Mouse (Mus musculus) lung, adult 2 months (tissue): ENCODE data around the gene Rhog.

Experiments used
- CTCF ChIP-seq: fragments of 200-500 bp; IDR thresholded peaks from 2 replicates; pipeline ENCODE4 v1.5.1; 2011; ENCODE audit warnings: mild to moderate bottlenecking, low read length, control low read depth; ENCODE audit not compliant: insufficient read depth
- POLR2A ChIP-seq: fragments of 200-500 bp; IDR thresholded peaks from 2 replicates; pipeline ENCODE4 v1.6.1; 2011; ENCODE audit warnings: low read depth, mild to moderate bottlenecking, control low read depth, low read length, borderline replicate concordance; ENCODE audit errors: extremely low read depth

GRCm38 (mm10) chr7:102293234-102293633 is 37.4 kb upstream of the Rhog start:
- TF ChIP-seq CTCF (no peak), POLR2A (no peak)
